Mouse (Mus musculus): ENCODE data around the gene Cd37. TPM values are rescaled to one million over a fixed set of nuclear protein-coding genes. Genes with fewer than 3 reads are reported as not detected.
"Not testable (repeated sequence)": the region's sequence is repeated elsewhere in the genome, so short reads cannot be mapped to it uniquely, and the experiment has no call there.

The Cd37 gene
- polyA plus RNA-seq, 1 experiment from 2014 or later, result 1.3 TPM

DNA sequence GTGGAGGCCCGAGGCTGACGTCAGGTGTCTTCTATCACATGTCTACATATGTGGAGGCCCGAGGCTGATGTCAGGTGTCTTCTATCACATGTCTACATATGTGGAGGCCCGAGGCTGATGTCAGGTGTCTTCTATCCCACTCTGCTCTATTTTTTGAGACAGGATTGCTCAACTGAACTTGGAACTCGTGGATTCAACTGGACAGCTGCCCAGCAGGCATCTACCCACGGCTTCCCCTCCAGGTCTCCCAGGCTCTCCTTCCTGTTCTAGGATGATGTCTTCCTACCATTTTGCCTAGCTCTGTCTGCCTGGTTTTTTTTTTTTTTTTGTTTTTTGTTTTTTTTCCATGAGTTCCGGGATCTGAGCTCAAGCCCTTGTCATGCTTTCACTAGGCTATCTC is 16.9 kb upstream of the Cd37 start:
- not testable (repeated sequence) for H3K4me1 ChIP-seq; H3K4me2 ChIP-seq (replicated peaks); ATAC-seq (ENCODE audit: low FRiP score, low read depth); H3K27ac ChIP-seq (replicated peaks); H3K36me3 ChIP-seq; H3K9ac ChIP-seq (replicated peaks); H3K4me3 ChIP-seq; H3K9me3 ChIP-seq; H3K27me3 ChIP-seq
- 84% methylated on average over 5 of the region's 7 CpGs for WGBS

DNA sequence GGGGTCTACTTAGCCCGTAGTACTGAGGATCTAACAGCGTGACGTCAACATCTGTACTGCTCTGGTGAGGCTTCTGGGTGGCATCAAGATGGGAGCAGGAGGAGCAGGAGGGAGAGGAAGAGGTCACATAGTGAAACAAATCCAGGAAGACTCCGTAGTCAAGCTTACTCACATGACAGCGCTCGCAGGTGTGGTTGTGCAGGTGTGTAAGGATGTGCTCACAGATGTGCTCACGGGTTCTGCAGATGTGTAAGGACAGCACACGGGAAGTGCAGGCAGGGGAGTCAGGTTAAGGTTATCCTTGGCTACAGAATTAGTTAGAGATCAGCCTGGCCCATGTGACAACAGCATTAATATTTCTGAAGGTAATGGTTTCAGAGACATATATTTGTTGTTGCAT is 14.9 kb upstream of the Cd37 start:
- WGBS, result 94% methylated on average over 8 of the region's 8 CpGs

DNA sequence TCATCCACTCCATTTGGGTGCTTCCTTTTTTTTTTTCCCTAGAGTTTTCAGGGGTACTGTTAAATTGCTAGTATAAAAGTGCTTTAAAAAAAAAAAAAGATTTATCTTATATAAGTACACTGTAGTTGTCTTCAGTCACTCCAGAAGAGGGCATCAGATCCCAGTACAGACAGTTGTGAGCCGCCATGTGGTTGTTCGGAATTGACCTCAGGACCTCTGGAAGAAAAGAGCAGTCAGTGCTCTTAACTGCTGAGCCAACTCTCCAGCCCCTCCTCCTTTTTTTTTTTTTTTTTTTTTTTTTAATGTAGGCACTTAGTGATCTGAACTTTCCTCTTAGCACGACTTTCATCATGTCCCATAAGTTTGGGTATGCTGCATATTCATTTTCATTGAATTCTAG is 8.8 kb upstream of the Cd37 start:
- no peaks in the 10 kb centered on the region for H3K36me3 ChIP-seq
- no peaks in the 10 kb centered on the region for H3K4me1 ChIP-seq
- H3K27ac ChIP-seq (replicated peaks), result no peak overlapping the region
- WGBS, result 48% methylated on average over 3 of the region's 3 CpGs
- H3K27me3 ChIP-seq, result 0 out of 2 replicates have a peak, but pooled peaks cover 5% of the 10 kb centered on the region
- no peak for ATAC-seq (ENCODE audit: low FRiP score, low read depth)
- no peaks in the 10 kb centered on the region for H3K9me3 ChIP-seq
- H3K4me2 ChIP-seq (replicated peaks), result no peak overlapping the region
- no peak overlapping the region for H3K4me3 ChIP-seq
- H3K9ac ChIP-seq (replicated peaks), result no peak overlapping the region

More for the DNA sequence above, 14.9 kb upstream of the Cd37 start:
- ATAC-seq (ENCODE audit: low FRiP score, low read depth), result no peak
- no peaks in the 10 kb centered on the region for H3K9me3 ChIP-seq
- H3K4me3 ChIP-seq, result no peak overlapping the region
- H3K4me2 ChIP-seq (replicated peaks), result no peak overlapping the region
- no peak overlapping the region for H3K27ac ChIP-seq (replicated peaks)
- H3K4me1 ChIP-seq, result no peaks in the 10 kb centered on the region
- H3K9ac ChIP-seq (replicated peaks), result no peak overlapping the region
- no peaks in the 10 kb centered on the region; the same call in 1 of the 2 replicates for H3K27me3 ChIP-seq
- no peaks in the 10 kb centered on the region for H3K36me3 ChIP-seq

DNA sequence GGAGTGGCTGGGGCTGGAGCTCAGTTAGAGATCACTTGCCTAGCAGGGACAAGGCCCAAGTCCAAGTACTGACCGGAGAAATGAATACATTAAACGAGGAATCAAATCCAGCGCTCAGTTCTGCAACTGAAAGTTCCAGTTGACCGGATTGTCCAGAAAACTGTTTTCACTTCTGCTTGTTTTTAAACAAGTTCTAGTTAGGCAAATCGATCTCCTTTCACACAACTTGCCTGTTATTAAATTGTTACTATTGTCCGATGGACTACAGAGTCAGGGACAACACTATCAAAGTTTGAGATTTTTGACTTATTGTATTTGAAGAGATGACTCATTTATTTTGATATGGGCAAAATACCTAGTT is 2.5 kb upstream of the Cd37 start:
- peak overlapping the region; percentile 54 for H3K4me2 ChIP-seq (replicated peaks)
- no peak overlapping the region for H3K27ac ChIP-seq (replicated peaks)
- H3K27me3 ChIP-seq, result peaks cover 60% of the 10 kb centered on the region
- no peaks in the 10 kb centered on the region for H3K9me3 ChIP-seq
- 81% methylated on average over 6 of the region's 6 CpGs for WGBS
- H3K4me3 ChIP-seq, result peak overlapping the region; percentile 35; the same call in 1 of the 2 replicates
- H3K36me3 ChIP-seq, result no peaks in the 10 kb centered on the region
- H3K4me1 ChIP-seq, result peaks cover 13% of the 10 kb centered on the region
- ATAC-seq (ENCODE audit: low FRiP score, low read depth), result no peak
- H3K9ac ChIP-seq (replicated peaks), result no peak overlapping the region

DNA sequence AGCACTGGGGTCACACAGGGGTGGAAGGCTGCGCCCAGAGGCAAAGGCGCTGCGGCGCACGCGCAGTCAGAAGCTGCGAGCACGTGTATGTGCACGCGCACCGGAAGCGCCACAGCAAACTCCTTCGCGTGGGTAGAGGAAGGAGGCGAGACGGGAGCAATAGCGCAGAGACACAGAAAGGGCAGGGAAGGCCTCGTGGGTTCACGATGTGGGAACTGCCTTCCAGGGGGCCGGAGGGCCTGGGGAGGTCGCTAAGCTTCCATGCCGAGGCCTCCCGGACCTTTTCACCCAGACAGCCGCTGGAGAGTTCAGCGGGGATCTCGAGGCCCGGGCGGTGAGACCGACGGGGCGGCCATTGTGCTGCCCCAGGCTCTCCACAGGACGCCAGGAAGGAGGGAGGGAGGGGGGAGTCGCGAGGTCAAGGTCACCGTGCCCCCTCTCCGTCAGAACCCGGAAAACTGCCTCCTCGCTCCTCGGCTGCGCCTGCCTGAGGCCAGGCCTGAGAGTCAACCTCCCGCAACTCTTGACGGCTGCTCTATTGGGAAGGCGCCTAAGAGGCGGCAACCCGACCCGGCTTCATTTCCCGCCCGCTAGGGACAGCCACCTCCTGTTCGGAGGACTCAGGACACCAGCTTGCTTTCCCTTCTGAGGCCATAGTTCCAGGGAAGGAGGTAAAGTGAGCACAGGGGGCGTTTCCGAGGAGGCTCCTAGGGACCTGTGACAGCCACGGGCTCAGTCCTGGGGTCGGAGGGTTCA is 1.9 kb upstream of the Cd37 start, which contains the start of gene Slc6a16:
Gene Slc6a16 (plus strand): TSS at position 453 of the 756 bp plus-strand sequence.
- no peaks in the 10 kb centered on the region for H3K9me3 ChIP-seq
- H3K4me2 ChIP-seq (replicated peaks), result peak within 1 kb of the TSS; percentile 54
- no peak within 1 kb of the TSS; the same call in 1 of the 2 replicates for H3K9ac ChIP-seq (replicated peaks)
- H3K4me1 ChIP-seq, result peaks cover 14% of the 10 kb centered on the region
- H3K27ac ChIP-seq (replicated peaks), result no peak within 1 kb of the TSS
- peak within 1 kb of the TSS; percentile 35 for H3K4me3 ChIP-seq
- peak; percentile 38; the same call in 1 of the 2 replicates for ATAC-seq (ENCODE audit: low FRiP score, low read depth)
- WGBS, result 9% methylated on average over 52 of the region's 53 CpGs
- peaks cover 62% of the 10 kb centered on the region for H3K27me3 ChIP-seq
- H3K36me3 ChIP-seq, result no peaks in the 10 kb centered on the region

DNA sequence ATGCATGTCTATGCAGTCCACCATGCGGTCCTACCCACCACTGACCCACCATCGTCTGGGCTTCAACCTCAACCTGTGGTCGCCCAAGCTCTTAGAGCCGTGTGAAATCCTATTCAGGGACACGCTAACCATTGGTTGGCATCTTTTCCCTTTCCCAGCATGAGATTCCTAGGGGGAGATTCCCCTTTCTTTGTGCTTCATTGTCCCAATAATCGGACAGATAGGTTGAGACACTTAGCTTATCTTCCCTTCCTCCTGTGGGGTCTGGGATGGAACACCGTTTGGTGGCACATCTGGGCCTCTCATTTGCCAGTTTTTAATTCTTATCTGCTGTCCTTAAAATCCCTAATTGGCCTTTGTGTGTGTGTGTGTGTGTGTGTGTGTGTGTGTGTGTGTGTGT is 1.2 kb upstream of the Cd37 start:
- no peak overlapping the region for H3K4me3 ChIP-seq
- H3K4me2 ChIP-seq (replicated peaks), result no peak overlapping the region
- 72% methylated on average over 7 of the region's 7 CpGs for WGBS
- H3K4me1 ChIP-seq, result peaks cover 21% of the 10 kb centered on the region
- no peak overlapping the region for H3K9ac ChIP-seq (replicated peaks)
- peaks cover 62% of the 10 kb centered on the region for H3K27me3 ChIP-seq
- H3K36me3 ChIP-seq, result no peaks in the 10 kb centered on the region
- no peak overlapping the region for H3K27ac ChIP-seq (replicated peaks)
- no peak for ATAC-seq (ENCODE audit: low FRiP score, low read depth)
- no peaks in the 10 kb centered on the region for H3K9me3 ChIP-seq

DNA sequence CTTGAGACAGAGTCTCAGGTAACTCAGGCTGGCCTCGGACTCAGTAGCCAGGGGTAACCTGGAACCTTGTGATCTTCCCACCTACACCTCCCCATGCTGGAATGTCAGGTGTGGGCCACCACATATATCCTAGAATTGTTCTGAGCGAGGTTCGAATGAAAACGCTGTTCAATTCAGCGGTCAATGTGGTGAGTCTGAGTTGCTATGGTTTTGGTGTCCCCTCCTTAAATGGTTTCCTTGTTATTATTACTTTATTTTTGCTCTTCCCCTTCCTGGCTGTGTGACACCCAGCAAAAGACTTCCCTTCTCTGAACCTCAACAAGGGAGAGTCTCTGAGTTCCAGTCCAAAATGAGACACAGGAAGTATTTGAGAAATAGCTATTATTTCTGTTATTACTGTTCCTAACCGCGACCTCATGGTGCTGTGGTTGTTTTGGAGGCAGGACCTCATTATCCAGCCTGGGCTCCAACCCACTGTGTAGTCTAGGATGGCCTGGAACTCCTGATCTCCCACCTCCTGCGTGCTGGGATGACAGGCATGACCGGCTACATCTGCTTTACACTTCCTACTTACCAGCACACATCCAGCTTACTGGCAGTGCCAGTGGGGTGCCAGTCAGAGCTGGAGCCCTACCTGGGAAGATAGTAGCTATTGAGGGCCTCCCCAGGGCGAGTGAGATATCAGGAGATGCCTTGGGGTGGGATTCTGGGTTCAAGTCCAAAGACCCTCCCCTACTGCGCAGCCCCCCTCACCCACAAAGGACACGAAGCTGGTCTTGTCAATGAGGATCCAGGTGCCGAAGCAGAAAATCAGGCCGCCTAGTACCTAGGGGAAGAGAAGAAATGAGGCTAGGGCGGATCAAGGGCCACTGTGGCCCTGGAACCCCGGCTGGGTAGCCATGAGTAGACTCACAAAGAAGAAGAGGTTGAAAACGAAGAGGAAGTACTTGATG is 892 bp downstream of the Cd37 start:
- Histone ChIP-seq H3K9ac (replicated peaks) (no peak overlapping the region), H3K9me3 (no peaks in the 10 kb centered on the region), H3K27me3 (peaks cover 69% of the 10 kb centered on the region), H3K4me3 (no peak overlapping the region), H3K27ac (replicated peaks) (no peak overlapping the region), H3K36me3 (peaks cover 1% of the 10 kb centered on the region), H3K4me1 (peaks cover 40% of the 10 kb centered on the region), H3K4me2 (replicated peaks) (no peak overlapping the region)
- 76% methylated on average over 17 of the region's 17 CpGs for WGBS
- no peak for ATAC-seq (ENCODE audit: low FRiP score, low read depth)

DNA sequence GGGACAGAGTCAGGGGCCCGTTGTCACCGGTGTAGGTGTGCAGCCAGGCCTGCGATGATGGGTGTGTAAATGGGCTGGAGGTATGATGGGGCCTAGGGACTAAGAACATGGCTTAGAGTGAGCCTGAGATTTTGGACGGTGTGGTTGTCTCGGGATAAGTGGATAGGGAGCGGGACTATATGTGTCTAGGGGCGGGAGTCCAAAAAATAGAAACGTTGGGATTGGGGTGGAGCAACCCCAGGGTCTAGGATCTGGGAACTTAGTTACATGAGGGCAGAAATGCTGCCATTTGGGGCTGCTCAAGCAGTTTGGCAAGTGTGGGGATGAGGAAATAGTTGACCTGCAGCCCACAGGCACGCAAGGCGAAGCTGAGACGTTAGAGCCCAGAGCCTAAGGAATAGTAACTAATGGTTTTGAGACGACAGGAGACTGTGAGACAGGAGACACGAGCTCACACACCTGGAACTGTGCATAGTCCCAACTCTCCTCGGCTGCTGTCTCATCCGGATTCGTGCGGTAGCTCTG is 3.2 kb downstream of the Cd37 start:
- H3K27me3 ChIP-seq, result peaks cover 53% of the 10 kb centered on the region

DNA sequence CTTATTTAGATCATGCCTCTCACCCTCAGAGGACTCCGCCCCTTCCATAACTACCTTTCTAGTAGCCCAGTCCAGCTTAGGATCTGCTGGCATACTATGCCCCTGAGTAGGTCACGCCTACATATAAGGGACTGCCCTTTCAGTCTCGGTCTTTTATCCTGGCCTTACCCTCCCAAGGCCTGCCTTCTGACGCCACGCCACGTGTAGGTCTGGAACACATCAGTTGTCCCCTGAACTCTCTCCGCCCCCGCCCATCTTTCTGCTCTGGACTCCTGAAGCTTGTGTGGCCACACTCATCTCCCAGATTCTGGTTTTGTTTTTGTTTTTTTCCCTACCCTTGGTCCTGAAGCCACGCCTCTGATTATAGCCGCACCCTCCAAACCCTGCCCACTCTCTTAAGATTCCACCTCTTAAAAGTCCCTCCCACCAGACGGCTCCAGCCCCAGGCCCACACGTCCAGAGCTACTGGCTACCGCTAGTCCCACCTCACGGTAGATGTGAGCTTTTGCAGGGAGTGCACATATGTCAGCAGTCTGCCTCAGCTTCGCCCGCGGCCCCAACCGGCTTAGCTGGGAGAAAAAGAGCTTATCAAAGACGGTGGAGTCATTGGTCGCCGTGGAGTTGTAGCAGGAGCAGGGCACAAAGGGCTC is 3.9 kb downstream of the Cd37 start:
- peak; percentile 82 for ATAC-seq (ENCODE audit: low FRiP score, low read depth)
- peaks cover 46% of the 10 kb centered on the region for H3K27me3 ChIP-seq
- peaks cover 23% of the 10 kb centered on the region for H3K36me3 ChIP-seq
- H3K27ac ChIP-seq (replicated peaks), result peak overlapping the region; percentile 71
- H3K4me1 ChIP-seq, result peaks cover 32% of the 10 kb centered on the region
- peak overlapping the region; percentile 8; the same call in 1 of the 2 replicates for H3K4me3 ChIP-seq
- peak overlapping the region; percentile 36 for H3K4me2 ChIP-seq (replicated peaks)
- WGBS, result 5% methylated on average over 21 of the region's 21 CpGs
- H3K9ac ChIP-seq (replicated peaks), result 0 out of 2 replicates have a peak overlapping the region, but pooled peaks have one; percentile 41
- H3K9me3 ChIP-seq, result no peaks in the 10 kb centered on the region

More for the DNA sequence above, 3.2 kb downstream of the Cd37 start:
- no peak for ATAC-seq (ENCODE audit: low FRiP score, low read depth)
- Histone ChIP-seq H3K4me2 (replicated peaks) (peak overlapping the region; percentile 36), H3K9me3 (no peaks in the 10 kb centered on the region), H3K4me3 (peak overlapping the region; percentile 8; the same call in 1 of the 2 replicates), H3K36me3 (peaks cover 23% of the 10 kb centered on the region), H3K4me1 (peaks cover 39% of the 10 kb centered on the region), H3K9ac (replicated peaks) (peak overlapping the region; percentile 41; the same call in 1 of the 2 replicates), H3K27ac (replicated peaks) (peak overlapping the region; percentile 71)
- 30% methylated on average over 17 of the region's 17 CpGs for WGBS

DNA sequence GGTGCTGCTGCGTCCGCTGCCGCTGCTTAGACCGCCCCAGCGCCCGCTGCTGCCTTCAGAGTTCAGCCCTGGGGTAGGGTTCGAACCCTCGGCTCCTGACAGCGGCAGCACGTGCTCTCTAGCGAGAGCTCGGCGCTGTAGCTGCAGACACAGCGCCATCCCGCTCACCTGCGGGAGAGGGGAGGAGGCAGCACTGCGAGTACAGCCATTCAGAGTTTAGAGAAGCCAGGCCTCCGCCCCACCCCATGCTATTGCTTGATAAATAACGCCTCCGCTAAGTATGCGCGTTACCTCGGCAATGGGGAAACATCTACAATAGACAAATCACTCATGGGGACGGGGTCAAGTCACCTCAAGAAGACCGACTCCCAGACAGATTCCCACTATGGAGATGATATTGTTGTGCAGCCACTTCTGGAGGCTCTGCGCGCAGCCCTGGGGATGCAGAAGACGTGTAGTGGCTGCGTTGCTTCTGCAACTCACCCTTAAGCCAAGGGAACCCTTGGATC is 4.5 kb downstream of the Cd37 start:
- 9% methylated on average over 29 of the region's 29 CpGs for WGBS
- H3K4me2 ChIP-seq (replicated peaks), result peak overlapping the region; percentile 36
- H3K27me3 ChIP-seq, result peaks cover 39% of the 10 kb centered on the region
- no peaks in the 10 kb centered on the region for H3K9me3 ChIP-seq
- 0 out of 2 replicates have a peak overlapping the region, but pooled peaks have one; percentile 20 for H3K9ac ChIP-seq (replicated peaks)
- H3K4me3 ChIP-seq, result 0 out of 2 replicates have a peak overlapping the region, but pooled peaks have one; percentile 8
- peaks cover 29% of the 10 kb centered on the region for H3K36me3 ChIP-seq
- H3K4me1 ChIP-seq, result peaks cover 30% of the 10 kb centered on the region
- H3K27ac ChIP-seq (replicated peaks), result peak overlapping the region; percentile 71
- 0 out of 2 replicates have a peak, but pooled peaks have one; percentile 2 for ATAC-seq (ENCODE audit: low FRiP score, low read depth)
